Mouse (Mus musculus): ENCODE data around the gene Pdgfb. TPM values are rescaled to one million over a fixed set of nuclear protein-coding genes. Genes with fewer than 3 reads are reported as not detected.

Pdgfb gene
- total RNA-seq, 1 experiment, result 9.5 TPM

GRCm38 (mm10) chr15:80019625-80020024 is 4.8 kb upstream of the Pdgfb start:
- in situ Hi-C loops (cut with MboI; ENCODE audit: low sequenced_read_pairs in 2 of 2, unreplicated experiment in 2 of 2), result no loop called here
- H3K27ac ChIP-seq (ENCODE audit: insufficient read depth, low read depth, low read length, poor library complexity, severe bottlenecking), result no peak overlapping the region
- H3K9ac ChIP-seq (ENCODE audit: insufficient read depth, low read depth, low read length, poor library complexity, severe bottlenecking), result no peak overlapping the region
- no peaks in the 10 kb centered on the region for H3K9me3 ChIP-seq (ENCODE audit: control insufficient read depth, insufficient read depth, low read depth, low read length)
- no peak for TF ChIP-seq MAFK (IDR thresholded peaks at IDR 0.05; ENCODE audit: insufficient read depth, low read depth, low read length)
- no peak for TF ChIP-seq ZC3H11A (IDR thresholded peaks at IDR 0.05; ENCODE audit: borderline replicate concordance, low read depth, low read length)
- TF ChIP-seq CHD2 (IDR thresholded peaks at IDR 0.05; ENCODE audit: low read depth, low read length), result no peak
- no peaks in the 10 kb centered on the region for H3K36me3 ChIP-seq (ENCODE audit: control insufficient read depth, insufficient read depth, low read length, poor library complexity, severe bottlenecking)
- peaks cover 0 to 9% of the 10 kb centered on the region in 2 experiments; a peak in 1 of 4 replicates for H3K4me1 ChIP-seq (ENCODE audit: control insufficient read depth in 2 of 2, insufficient read depth in 2 of 2, low read length in 2 of 2, poor library complexity in 1 of 2)
- H3K4me3 ChIP-seq (ENCODE audit: insufficient read depth in 1 of 2, low read depth in 1 of 2, low read length in 2 of 2, poor library complexity in 1 of 2, severe bottlenecking in 1 of 2), result no peak overlapping the region
- DNase-seq (ENCODE audit: low read depth, low spot score), result no peak

- no peak for DNase-seq (ENCODE audit: low read depth, low spot score)
- TF ChIP-seq ZC3H11A (IDR thresholded peaks at IDR 0.05; ENCODE audit: borderline replicate concordance, low read depth, low read length) (no peak), CHD2 (IDR thresholded peaks at IDR 0.05; ENCODE audit: low read depth, low read length) (no peak), HCFC1 (IDR thresholded peaks at IDR 0.05; ENCODE audit: borderline replicate concordance, insufficient read depth, low read length) (no peak), ZNF384 (IDR thresholded peaks at IDR 0.05; ENCODE audit: low read depth, low read length) (no peak), MAFK (IDR thresholded peaks at IDR 0.05; ENCODE audit: insufficient read depth, low read depth, low read length) (no peak)
- Histone ChIP-seq H3K4me3 (ENCODE audit: insufficient read depth in 1 of 2, low read depth in 1 of 2, low read length in 2 of 2, poor library complexity in 1 of 2, severe bottlenecking in 1 of 2) (no peak overlapping the region), H3K9ac (ENCODE audit: insufficient read depth, low read depth, low read length, poor library complexity, severe bottlenecking) (no peak overlapping the region), H3K27ac (ENCODE audit: insufficient read depth, low read depth, low read length, poor library complexity, severe bottlenecking) (no peak overlapping the region), H3K36me3 (ENCODE audit: control insufficient read depth, insufficient read depth, low read length, poor library complexity, severe bottlenecking) (no peaks in the 10 kb centered on the region), H3K9me3 (ENCODE audit: control insufficient read depth, insufficient read depth, low read depth, low read length) (no peaks in the 10 kb centered on the region), H3K4me1 (ENCODE audit: control insufficient read depth in 2 of 2, insufficient read depth in 2 of 2, low read length in 2 of 2, poor library complexity in 1 of 2) (peaks cover 0 to 9% of the 10 kb centered on the region in 2 experiments; a peak in 1 of 4 replicates)
- in situ Hi-C loops (cut with MboI; ENCODE audit: low sequenced_read_pairs in 2 of 2, unreplicated experiment in 2 of 2), result no loop called here
Observed at GRCm38 (mm10) chr15:80019220-80019619, 4.4 kb upstream of the Pdgfb start.

- H3K4me3 ChIP-seq (ENCODE audit: insufficient read depth in 1 of 2, low read depth in 1 of 2, low read length in 2 of 2, poor library complexity in 1 of 2, severe bottlenecking in 1 of 2), result no peak overlapping the region
- in situ Hi-C loops (cut with MboI; ENCODE audit: low sequenced_read_pairs in 2 of 2, unreplicated experiment in 2 of 2), result no loop called here
- peaks cover 0 to 13% of the 10 kb centered on the region in 2 experiments; a peak in 2 of 4 replicates for H3K4me1 ChIP-seq (ENCODE audit: control insufficient read depth in 2 of 2, insufficient read depth in 2 of 2, low read length in 2 of 2, poor library complexity in 1 of 2)
- TF ChIP-seq ZC3H11A (IDR thresholded peaks at IDR 0.05; ENCODE audit: borderline replicate concordance, low read depth, low read length) (no peak), CHD2 (IDR thresholded peaks at IDR 0.05; ENCODE audit: low read depth, low read length) (no peak), HCFC1 (IDR thresholded peaks at IDR 0.05; ENCODE audit: borderline replicate concordance, insufficient read depth, low read length) (no peak), ZNF384 (IDR thresholded peaks at IDR 0.05; ENCODE audit: low read depth, low read length) (no peak), MAFK (IDR thresholded peaks at IDR 0.05; ENCODE audit: insufficient read depth, low read depth, low read length) (no peak)
- H3K9ac ChIP-seq (ENCODE audit: insufficient read depth, low read depth, low read length, poor library complexity, severe bottlenecking), result no peak overlapping the region
- no peaks in the 10 kb centered on the region for H3K36me3 ChIP-seq (ENCODE audit: control insufficient read depth, insufficient read depth, low read length, poor library complexity, severe bottlenecking)
- no peaks in the 10 kb centered on the region for H3K9me3 ChIP-seq (ENCODE audit: control insufficient read depth, insufficient read depth, low read depth, low read length)
- no peak overlapping the region for H3K27ac ChIP-seq (ENCODE audit: insufficient read depth, low read depth, low read length, poor library complexity, severe bottlenecking)
- no peak for DNase-seq (ENCODE audit: low read depth, low spot score)
Observed at GRCm38 (mm10) chr15:80016563-80017301, 2.0 kb upstream of the Pdgfb start.

DNA sequence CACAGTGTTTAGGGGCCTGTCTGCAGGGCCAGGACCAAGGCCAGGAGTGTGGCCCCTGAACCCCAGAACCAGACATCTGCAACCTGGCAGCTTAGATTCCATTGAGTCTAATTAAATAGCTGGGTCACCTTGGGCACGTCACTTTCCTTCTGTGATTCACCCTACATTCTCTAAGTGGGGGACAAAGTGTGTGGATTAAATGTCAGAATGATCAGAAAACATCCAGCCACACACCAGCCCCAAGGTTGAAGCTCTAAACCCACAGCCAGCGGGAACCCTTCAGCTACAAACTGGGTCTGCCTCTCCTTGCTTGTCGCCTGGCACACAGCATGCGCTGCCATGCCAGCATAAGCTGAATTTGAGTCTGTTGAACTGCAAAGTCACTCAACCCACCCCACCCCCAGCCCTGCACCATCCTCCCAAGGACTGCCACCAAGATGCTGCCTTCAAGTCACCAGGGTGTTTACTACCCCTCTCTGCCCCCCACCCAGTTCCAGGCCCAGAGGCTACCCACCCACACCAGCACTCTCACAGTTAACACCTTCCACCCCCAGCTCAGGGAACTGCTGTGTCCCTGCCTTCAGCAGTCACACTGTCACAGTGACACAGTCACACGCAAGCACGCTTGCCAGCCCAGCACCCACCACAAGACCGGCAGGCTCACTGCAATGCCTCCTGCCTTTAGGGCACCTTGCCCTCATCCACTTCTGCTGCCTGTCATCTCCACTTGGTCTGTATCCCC is 605 bp upstream of the Pdgfb start:
- no peaks in the 10 kb centered on the region for H3K36me3 ChIP-seq (ENCODE audit: control insufficient read depth, insufficient read depth, low read length, poor library complexity, severe bottlenecking)
- no peak overlapping the region; a peak in 2 of 4 replicates for H3K4me3 ChIP-seq (ENCODE audit: insufficient read depth in 1 of 2, low read depth in 1 of 2, low read length in 2 of 2, poor library complexity in 1 of 2, severe bottlenecking in 1 of 2)
- in situ Hi-C loops (cut with MboI; ENCODE audit: low sequenced_read_pairs in 2 of 2, unreplicated experiment in 2 of 2), result no loop called here
- no peak overlapping the region for H3K27ac ChIP-seq (ENCODE audit: insufficient read depth, low read depth, low read length, poor library complexity, severe bottlenecking)
- H3K4me1 ChIP-seq (ENCODE audit: control insufficient read depth in 2 of 2, insufficient read depth in 2 of 2, low read length in 2 of 2, poor library complexity in 1 of 2), result peaks cover 0 to 20% of the 10 kb centered on the region in 2 experiments; a peak in 2 of 4 replicates
- DNase-seq (ENCODE audit: low read depth, low spot score), result no peak
- H3K9me3 ChIP-seq (ENCODE audit: control insufficient read depth, insufficient read depth, low read depth, low read length), result no peaks in the 10 kb centered on the region
- TF ChIP-seq MAFK (IDR thresholded peaks at IDR 0.05; ENCODE audit: insufficient read depth, low read depth, low read length) (no peak), ZNF384 (IDR thresholded peaks at IDR 0.05; ENCODE audit: low read depth, low read length) (no peak), HCFC1 (IDR thresholded peaks at IDR 0.05; ENCODE audit: borderline replicate concordance, insufficient read depth, low read length) (no peak), ZC3H11A (IDR thresholded peaks at IDR 0.05; ENCODE audit: borderline replicate concordance, low read depth, low read length) (no peak), CHD2 (IDR thresholded peaks at IDR 0.05; ENCODE audit: low read depth, low read length) (no peak)
- no peak overlapping the region for H3K9ac ChIP-seq (ENCODE audit: insufficient read depth, low read depth, low read length, poor library complexity, severe bottlenecking)

Measured in ES-E14 (cell line).